Mouse (Mus musculus) E14TG2a.4 (cell line): ENCODE data around the gene Sema7a.

Source experiments
- CTCF ChIP-seq: conservative IDR thresholded peaks from 2 replicates; pipeline ENCODE4 v1.5.1; 2014; ENCODE audit warnings: low read length
- NANOG ChIP-seq: IDR thresholded peaks from 2 replicates; pipeline ENCODE4 v1.6.1; 2014; ENCODE audit warnings: borderline replicate concordance, low read length, mixed read lengths
- POU5F1 ChIP-seq: IDR thresholded peaks from 2 replicates; pipeline ENCODE4 v1.6.1; 2014; ENCODE audit warnings: low read length, borderline replicate concordance

DNA sequence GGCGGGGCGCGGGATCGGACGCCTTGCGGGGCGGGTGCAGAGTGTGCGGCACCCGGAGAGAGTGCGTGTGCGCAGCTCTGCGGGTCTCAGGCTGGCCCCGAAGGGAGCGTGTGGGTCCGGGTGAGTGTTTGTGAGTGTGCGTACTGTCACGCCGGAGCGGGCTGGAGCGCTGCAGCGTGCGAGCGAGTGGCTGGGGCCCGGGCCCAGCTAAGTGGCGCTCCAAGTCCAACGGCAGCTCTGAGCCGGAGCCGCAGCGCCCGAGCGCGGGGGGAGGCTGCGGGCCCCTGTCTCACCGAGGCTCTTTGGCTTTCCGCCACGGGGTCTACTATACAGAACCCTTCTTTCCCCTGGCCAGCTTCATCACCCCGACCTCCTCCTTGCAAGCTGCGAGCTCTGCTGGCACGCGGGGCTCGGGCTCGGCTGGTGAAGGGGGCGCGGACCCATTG lies 460 bp downstream of the Sema7a start:
- TF ChIP-seq CTCF (no peak), NANOG (no peak), POU5F1 (no peak)
